Mouse (Mus musculus) cerebellum, adult 11-12 months (tissue): ENCODE results near the gene Prkag1.

Experiments used
- DNase-seq: peaks from one replicate; pipeline ENCODE4 v3.0.0; 2022

The Prkag1 gene

DNA sequence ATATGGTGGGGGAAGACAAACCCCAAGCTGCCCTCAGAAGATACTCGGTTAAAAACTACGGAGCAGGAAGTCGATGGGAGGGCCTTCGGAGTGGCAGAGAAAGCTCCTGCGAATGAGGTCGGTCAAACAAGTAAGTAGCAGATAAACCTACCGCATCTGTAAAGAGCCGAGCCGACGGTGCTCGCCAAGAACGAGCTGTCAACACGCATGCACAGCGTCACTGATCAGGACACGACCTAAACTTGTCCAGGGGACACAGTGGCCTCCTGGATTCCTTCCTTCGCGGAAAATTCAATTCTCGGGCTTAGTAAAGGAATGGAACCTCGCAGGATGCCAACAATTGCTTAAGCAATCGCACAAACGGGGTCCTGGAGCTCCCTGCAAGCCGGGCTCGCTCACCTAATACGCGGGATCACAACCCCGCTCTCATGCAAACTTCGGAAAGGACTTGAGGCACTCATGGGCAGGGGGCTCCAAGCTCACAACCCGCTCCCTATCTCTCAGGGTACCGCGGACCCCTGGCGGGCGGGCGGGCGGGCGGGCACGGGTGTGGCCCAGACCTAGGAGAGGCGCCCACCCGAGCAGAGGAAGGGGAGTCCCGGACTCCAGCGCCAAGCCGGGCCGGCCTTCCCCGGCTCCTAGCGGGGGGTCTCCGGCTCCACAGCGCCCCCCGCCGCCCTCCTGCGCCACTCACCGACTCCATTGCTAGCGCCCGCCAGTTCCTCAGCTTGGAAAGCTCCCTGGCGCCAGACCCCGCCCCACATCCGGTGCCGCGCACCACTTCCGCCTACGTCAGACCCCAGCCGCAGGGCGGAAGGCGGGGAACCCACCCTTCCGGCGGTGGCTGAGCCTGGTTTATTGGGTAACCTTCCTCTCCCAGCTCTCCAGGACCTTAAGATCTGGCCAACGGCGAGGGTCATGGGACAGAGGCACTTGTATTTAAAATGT lies at the start of gene Prkag1:
TSS of gene Prkag1 (minus strand) at position 786 of the 948 bp plus-strand sequence.
- DNase-seq = peak; percentile 95

GRCm38 (mm10) chr15:98877331-98877730 lies 46.0 kb upstream of the Prkag1 start:
- no peak for DNase-seq

DNA sequence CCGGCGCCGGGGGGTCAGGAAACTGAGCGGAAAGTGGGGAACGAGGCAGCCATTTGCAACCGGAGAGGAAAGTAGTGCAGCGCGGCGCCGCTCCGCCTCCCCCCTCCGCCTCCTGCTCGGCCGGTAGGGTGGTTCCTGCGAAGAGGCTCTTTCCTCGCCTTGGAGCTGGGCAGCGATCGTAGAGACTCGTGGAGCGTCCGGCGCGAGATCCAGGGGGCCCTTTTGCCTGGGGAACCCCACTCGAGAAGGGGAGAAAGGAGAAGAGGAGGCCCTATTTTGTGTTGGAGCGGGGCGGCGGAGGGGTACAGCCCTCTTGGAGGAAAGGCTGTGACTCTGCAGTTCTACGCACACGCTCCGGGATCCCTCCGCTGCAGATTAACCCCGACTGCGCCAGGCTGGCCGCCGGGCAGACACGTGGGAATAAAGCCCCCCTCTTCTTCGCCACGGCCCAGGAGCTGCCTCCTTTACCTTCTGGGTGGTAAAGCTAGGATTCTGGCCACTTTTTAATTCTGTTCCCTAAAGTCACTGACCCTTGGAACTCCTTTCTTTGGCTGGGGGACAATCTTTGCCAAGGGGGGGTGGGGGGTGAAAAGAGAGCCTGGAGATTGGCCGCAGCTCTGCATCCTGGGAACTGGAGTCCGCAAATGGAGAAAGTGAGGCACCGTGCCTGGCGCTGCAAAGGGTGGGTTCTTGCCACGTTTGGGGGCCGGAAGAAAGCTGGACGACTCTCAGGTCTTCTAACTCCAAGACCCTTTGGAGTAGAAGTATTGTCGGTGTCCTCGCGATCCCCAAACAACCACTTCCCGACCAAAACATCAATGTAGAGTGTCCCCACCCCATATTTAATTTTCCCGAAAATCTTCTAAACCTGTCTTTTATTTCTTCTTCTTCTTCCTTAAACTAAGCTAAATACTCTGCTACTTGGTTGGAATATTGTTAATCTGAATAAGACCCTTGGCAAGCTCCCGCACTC lies 40.9 kb upstream of the Prkag1 start:
- peak; percentile 93 for DNase-seq

GRCm38 (mm10) chr15:98871070-98871915 lies 40.0 kb upstream of the Prkag1 start, which contains the start of gene Kmt2d:
Kmt2d (minus strand) TSS chr15:98871204.
- no peak for DNase-seq

- DNase-seq = peak; percentile 77
These were observed 39.1 kb upstream of the Prkag1 start for GRCm38 (mm10) chr15:98870179-98871069.

DNA sequence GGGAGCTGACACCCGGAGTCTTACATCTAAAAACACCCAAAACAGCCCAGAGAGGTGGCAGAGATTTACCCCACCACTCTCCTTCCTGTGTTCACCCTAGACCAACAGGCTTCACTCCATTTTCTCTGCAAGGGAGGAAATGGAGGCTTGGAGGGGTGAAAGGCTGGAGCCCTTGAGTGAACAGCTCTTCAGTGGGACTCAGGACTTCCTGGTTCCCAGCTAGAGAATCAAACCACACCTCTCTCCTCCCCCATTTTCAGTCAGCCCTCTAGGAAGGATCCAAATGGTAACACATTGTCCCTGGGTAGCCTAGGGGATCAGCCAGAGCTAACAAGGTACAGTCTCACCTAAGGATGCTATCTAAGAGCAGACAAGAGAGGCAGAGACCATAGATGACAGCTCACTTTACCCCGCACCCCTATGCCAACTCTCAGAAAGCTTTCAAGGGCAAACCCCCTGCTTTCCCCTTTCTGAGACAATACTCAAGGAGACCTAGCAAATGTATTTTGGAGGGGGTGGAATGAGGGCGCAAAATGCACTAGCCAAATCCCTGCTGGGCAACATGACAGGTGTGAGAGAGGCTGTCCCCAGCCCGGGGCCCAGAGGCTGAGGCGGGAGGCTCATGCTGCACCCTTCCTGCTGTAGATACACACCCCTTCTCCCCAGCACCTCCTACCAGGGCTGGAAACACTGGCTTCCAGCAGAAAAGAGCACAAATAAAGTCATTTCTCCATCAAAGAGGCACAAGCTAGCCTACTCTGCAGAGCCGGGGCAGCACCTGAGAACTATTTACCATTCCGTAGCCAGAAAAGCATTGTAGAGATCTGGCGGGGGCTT lies 38.2 kb upstream of the Prkag1 start:
- DNase-seq = no peak

GRCm38 (mm10) chr15:98868346-98869063 lies 37.2 kb upstream of the Prkag1 start:
- no peak for DNase-seq

DNA sequence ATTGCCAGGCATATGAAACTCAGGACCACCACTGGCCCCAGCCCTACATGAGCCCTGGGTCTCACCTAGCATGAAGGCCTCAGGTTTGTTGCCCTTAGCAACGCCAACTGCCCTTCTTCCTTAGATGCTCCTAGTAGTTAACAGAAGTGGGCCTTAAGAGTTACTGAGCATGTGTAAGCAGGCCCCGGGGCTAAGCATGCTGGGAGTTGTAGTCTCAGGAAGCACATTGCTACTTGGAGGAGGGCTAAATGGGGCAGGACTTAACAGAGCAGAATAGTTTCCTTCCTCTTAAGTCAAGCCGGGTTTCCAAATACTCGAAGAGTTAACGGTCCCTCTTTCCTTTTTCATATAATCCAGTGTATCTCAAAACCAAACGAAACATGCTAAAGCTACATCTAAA lies 36.0 kb upstream of the Prkag1 start:
- no peak for DNase-seq

- no peak for DNase-seq
These were observed 35.2 kb upstream of the Prkag1 start for GRCm38 (mm10) chr15:98866501-98866900.

DNA sequence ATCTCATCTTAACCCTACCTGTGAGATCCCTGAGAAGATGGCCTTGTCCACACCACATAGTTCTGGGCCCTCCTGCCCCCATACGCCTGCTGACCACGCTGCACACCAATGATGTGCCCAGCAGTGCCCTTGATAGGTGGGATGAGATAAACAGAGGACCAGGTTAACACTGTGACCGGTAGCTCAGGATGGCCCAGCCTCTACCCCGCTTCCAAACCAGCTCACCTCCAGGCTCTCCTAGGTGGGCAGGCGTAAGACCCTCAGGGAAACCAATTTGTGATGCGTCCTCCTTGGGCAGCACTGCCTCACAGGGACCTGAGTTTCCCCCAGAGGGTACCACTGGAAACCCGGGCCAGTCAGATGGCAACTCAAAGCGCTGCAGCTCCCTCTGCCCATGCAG lies 34.5 kb upstream of the Prkag1 start:
- no peak for DNase-seq

DNA sequence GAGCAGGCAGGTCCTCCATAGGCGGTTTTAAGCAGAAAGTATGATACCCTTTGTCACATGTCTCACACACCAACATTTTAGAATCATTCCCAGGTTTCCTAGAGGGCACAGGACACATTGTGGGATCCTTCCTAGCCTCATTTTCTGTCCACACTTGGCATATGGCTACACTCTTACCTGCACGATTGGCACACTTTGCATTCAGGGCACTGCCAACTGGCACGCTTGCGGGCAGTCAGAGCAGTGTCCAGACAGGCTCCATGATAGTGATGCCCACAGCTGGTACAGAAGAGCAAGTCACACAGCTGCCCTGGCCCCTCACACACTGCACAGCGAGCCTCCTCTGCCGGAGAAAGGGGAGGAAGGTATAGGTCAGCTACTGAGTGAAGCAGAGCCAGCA lies 33.6 kb upstream of the Prkag1 start:
- DNase-seq = no peak

GRCm38 (mm10) chr15:98863451-98863958 lies 32.2 kb upstream of the Prkag1 start:
- DNase-seq = no peak

GRCm38 (mm10) chr15:98861701-98862410 lies 30.5 kb upstream of the Prkag1 start:
- DNase-seq = no peak

GRCm38 (mm10) chr15:98860921-98861320 lies 29.6 kb upstream of the Prkag1 start:
- no peak for DNase-seq

DNA sequence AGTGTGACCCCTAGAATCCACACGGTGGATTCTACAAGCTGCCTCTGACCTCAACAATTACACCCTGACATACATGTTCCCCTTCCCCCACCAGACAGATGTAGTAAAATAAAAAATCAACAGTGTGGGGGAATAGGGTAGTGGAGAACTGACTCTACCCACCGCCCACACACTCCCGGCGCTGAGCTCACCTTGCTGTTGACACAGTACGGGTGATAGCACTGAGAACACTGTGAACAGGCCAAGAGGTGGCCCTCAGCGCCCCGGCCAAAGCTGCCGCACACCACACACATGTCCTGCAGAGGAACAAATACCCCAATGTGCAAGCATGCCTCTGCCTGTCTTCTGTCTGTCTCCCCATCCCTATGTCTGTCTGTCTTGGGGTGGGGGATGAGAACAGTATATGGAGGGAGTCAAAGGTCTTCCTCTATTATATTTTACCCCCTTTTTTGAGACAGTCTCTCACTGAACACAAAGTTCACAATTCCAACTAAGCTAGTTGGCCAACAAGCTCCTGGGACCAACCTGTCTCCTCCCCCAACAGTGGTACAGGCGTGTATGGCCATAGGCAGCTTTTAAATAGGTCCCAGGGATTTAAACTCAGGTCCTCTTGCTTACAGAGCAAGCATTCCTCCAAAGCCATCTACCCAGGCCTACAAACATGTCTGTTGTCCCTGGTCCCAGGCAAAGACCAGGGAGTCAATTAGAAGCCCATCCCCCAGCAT lies 28.2 kb upstream of the Prkag1 start:
- no peak for DNase-seq

DNA sequence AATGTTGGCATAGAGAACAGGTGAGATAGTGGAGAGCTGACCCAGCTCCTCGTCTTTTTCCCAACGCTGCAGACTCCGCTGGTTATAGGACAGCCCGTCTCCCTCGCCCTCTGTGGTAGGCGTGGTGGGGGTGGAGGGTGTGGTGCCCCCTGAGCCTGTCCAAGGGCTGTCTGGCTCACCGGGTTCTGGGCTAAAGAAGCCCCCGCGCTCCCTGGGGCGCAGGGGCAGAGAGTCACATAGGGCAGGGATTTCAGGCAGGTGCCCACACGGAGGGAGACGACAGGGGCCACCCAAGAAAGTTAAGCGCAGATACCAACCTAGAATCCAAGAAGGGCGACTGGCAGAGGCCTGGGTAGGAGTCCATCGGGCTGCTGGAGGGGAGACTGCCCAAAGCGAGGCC lies 22.9 kb upstream of the Prkag1 start:
- no peak for DNase-seq

DNA sequence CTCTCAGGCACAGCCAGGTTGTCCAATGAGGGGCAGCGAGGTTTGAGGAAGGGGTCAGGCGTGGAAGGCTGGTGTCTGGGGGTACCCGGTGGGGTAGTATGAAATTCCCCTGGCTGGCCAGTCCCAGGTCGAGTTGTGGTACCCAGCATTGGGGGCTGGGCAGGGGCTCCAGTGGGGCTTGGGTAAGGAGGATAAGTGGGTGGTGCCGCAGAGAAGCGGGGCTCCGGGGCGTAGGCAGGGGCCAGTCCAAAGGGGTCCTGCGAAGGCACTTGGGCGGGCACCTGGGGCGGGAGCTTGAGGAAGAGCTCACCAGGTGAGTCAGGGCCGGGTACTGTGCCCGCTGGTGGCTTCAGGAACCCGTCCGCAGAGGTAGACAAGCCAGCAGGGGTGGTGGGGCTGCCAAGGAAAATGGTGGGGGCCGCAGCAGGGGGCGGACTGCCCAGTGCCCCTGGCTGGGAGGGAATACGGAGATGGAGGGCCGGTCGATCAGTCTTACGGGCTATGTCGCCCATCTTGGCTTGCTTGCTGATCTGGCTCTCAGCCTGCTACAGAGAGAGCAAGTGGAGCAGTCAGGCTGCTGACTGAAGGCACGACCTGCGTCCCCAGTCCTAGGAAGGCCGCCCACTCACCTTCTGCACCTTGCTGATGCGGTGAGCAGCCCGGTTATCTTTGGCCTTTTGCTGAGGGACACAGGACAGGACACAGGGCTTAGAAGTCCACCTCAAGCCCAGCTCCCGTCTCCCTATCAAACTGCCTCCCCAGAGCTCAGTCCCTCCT lies 22.0 kb upstream of the Prkag1 start:
- DNase-seq = peak; percentile 70
